Mouse (Mus musculus) C2C12 (cell line): ENCODE data around the gene 4833439L19Rik. TPM values are rescaled to one million over a fixed set of nuclear protein-coding genes. Genes with fewer than 3 reads are reported as not detected.

Experiments
- H3K27me3 ChIP-seq: one replicate; pipeline ENCODE4 v1.6.1; 2011; ENCODE audit not compliant: control insufficient read depth, insufficient read depth, insufficient read length
- H3K36me3 ChIP-seq: one replicate; pipeline ENCODE4 v1.6.1; 2011; ENCODE audit not compliant: control insufficient read depth, insufficient read depth
- H3K4me3 ChIP-seq: one replicate; pipeline ENCODE4 v1.5.1; 2011; ENCODE audit warnings: mild to moderate bottlenecking, control low read depth; ENCODE audit not compliant: poor library complexity, insufficient read depth, severe bottlenecking
- H3K79me2 ChIP-seq: one replicate; pipeline ENCODE4 v1.6.1; 2011; ENCODE audit not compliant: control insufficient read depth, insufficient read depth
- H3K79me3 ChIP-seq: one replicate; pipeline ENCODE4 v1.6.1; 2011; ENCODE audit warnings: low read depth, control low read depth
- H3ac ChIP-seq: one replicate; pipeline ENCODE3; 2011; ENCODE audit warnings: low read depth; ENCODE audit not compliant: control insufficient read depth, insufficient read length
- CEBPB ChIP-seq: IDR thresholded peaks from one replicate; pipeline ENCODE4 v1.6.1; 2011; ENCODE audit warnings: low read depth, mild to moderate bottlenecking, control low read depth, moderate library complexity
- CTCF ChIP-seq: IDR thresholded peaks from one replicate; pipeline ENCODE4 v1.5.1; 2011; ENCODE audit not compliant: control insufficient read depth, insufficient read depth, insufficient read length
- FOSL1 ChIP-seq: IDR thresholded peaks from one replicate; pipeline ENCODE4 v1.8.0; 2011; ENCODE audit warnings: mild to moderate bottlenecking, low read length; ENCODE audit not compliant: poor library complexity, insufficient read depth, severe bottlenecking
- MAX ChIP-seq: IDR thresholded peaks from one replicate; pipeline ENCODE4 v1.6.1; 2011; ENCODE audit warnings: mild to moderate bottlenecking, control low read depth
- MYOD1 ChIP-seq: IDR thresholded peaks from one replicate; pipeline ENCODE4 v1.6.1; 2011; ENCODE audit warnings: low read depth; ENCODE audit not compliant: control insufficient read depth, insufficient read length
- MYOG ChIP-seq: IDR thresholded peaks from one replicate; pipeline ENCODE4 v1.6.1; 2011; ENCODE audit not compliant: control insufficient read depth, insufficient read length; ENCODE audit errors: extremely low read depth
- USF1 ChIP-seq: IDR thresholded peaks from one replicate; pipeline ENCODE4 v1.6.1; 2011; ENCODE audit warnings: low read depth, mild to moderate bottlenecking, control low read depth, moderate library complexity
- polyA plus RNA-seq: library from polyadenylated mRNA; unstranded; fragments of >200 nt; fragmentation: generic; extraction: Trizol; gene quantifications from one replicate; pipeline ENCODE4 v1.2.1, GENCODE M21; 2012; ENCODE audit warnings: missing spikeins

Gene 4833439L19Rik
- polyA plus RNA-seq, 1 experiment: 62.8 TPM

- peaks cover 70% of the 10 kb centered on the region for H3K36me3 ChIP-seq
- no peak overlapping the region for H3ac ChIP-seq
- H3K27me3 ChIP-seq: no peaks in the 10 kb centered on the region
- no peak for TF ChIP-seq FOSL1
- H3K79me3 ChIP-seq: peaks cover 2% of the 10 kb centered on the region
- H3K79me2 ChIP-seq: peaks cover 4% of the 10 kb centered on the region
- H3K4me3 ChIP-seq: no peak overlapping the region
Measured at GRCm38 (mm10) chr13:54532134-54532533, 33.1 kb downstream of the 4833439L19Rik start.

GRCm38 (mm10) chr13:54527140-54527539 lies 38.1 kb downstream of the 4833439L19Rik start:
- H3K36me3 ChIP-seq: peaks cover 61% of the 10 kb centered on the region

GRCm38 (mm10) chr13:54521181-54521580 lies 44.1 kb downstream of the 4833439L19Rik start:
- no peaks in the 10 kb centered on the region for H3K79me2 ChIP-seq
- H3K36me3 ChIP-seq: peaks cover 25% of the 10 kb centered on the region
- no peak overlapping the region for H3K4me3 ChIP-seq
- H3ac ChIP-seq: no peak overlapping the region
- no peaks in the 10 kb centered on the region for H3K27me3 ChIP-seq
- TF ChIP-seq CTCF (no peak), MYOG (no peak), CEBPB (no peak), MAX (no peak), MYOD1 (no peak), USF1 (no peak), FOSL1 (no peak)
- peaks cover 2% of the 10 kb centered on the region for H3K79me3 ChIP-seq

More at GRCm38 (mm10) chr13:54527140-54527539, 38.1 kb downstream of the 4833439L19Rik start:
- H3K79me3 ChIP-seq: peaks cover 2% of the 10 kb centered on the region
- no peak overlapping the region for H3K4me3 ChIP-seq
- TF ChIP-seq USF1 (peak; percentile 95), CEBPB (no peak)
- H3ac ChIP-seq: no peak overlapping the region
- H3K79me2 ChIP-seq: peaks cover 4% of the 10 kb centered on the region
- no peaks in the 10 kb centered on the region for H3K27me3 ChIP-seq

- H3K79me3 ChIP-seq: peaks cover 5% of the 10 kb centered on the region
- no peaks in the 10 kb centered on the region for H3K79me2 ChIP-seq
- TF ChIP-seq FOSL1: no peak
- no peak for TF ChIP-seq CEBPB
- no peak for TF ChIP-seq MYOG
- TF ChIP-seq MYOD1: no peak
- no peak for TF ChIP-seq CTCF
- TF ChIP-seq USF1: no peak
- no peak for TF ChIP-seq MAX
- H3K27me3 ChIP-seq: no peaks in the 10 kb centered on the region
- peaks cover 24% of the 10 kb centered on the region for H3K36me3 ChIP-seq
- no peak overlapping the region for H3K4me3 ChIP-seq
- H3ac ChIP-seq: no peak overlapping the region
Measured at GRCm38 (mm10) chr13:54520221-54520620, 45.0 kb downstream of the 4833439L19Rik start.

- no peaks in the 10 kb centered on the region for H3K27me3 ChIP-seq
- H3K79me2 ChIP-seq: peaks cover 66% of the 10 kb centered on the region
- H3K79me3 ChIP-seq: peaks cover 36% of the 10 kb centered on the region
- H3K36me3 ChIP-seq: no peaks in the 10 kb centered on the region
- TF ChIP-seq CTCF (no peak), CEBPB (no peak), MAX (no peak), USF1 (no peak), MYOG (no peak), MYOD1 (no peak), FOSL1 (no peak)
- H3K4me3 ChIP-seq: no peak overlapping the region
- H3ac ChIP-seq: no peak overlapping the region
Measured at GRCm38 (mm10) chr13:54505920-54506319, 59.3 kb downstream of the 4833439L19Rik start.

- Histone ChIP-seq H3K79me2 (peaks cover 57% of the 10 kb centered on the region), H3K27me3 (no peaks in the 10 kb centered on the region), H3K36me3 (no peaks in the 10 kb centered on the region), H3K4me3 (peak overlapping the region; percentile 53), H3K79me3 (peaks cover 34% of the 10 kb centered on the region), H3ac (no peak overlapping the region)
- TF ChIP-seq USF1 (no peak), MYOG (no peak), MAX (no peak), CTCF (no peak), CEBPB (no peak), MYOD1 (no peak), FOSL1 (no peak)
Measured at GRCm38 (mm10) chr13:54504611-54505260, 60.5 kb downstream of the 4833439L19Rik start.
